Mouse (Mus musculus): ENCODE results near the gene Grin2d. TPM values are rescaled to one million over a fixed set of nuclear protein-coding genes. Genes with fewer than 3 reads are reported as not detected.
"Not testable (repeated sequence)": the region's sequence is repeated elsewhere in the genome, so short reads cannot be mapped to it uniquely, and the experiment has no call there.

Gene Grin2d
- polyA plus RNA-seq, 1 experiment from 2014 or later = 0.60 TPM

- Histone ChIP-seq H3K4me2 (replicated peaks) (peak overlapping the region; percentile 48), H3K4me1 (peaks cover 25% of the 10 kb centered on the region), H3K9me3 (no peaks in the 10 kb centered on the region), H3K27me3 (peaks cover 13% of the 10 kb centered on the region; the same call in 1 of the 2 replicates), H3K36me3 (no peaks in the 10 kb centered on the region), H3K27ac (replicated peaks) (peak overlapping the region; percentile 73), H3K9ac (replicated peaks) (peak overlapping the region; percentile 52; the same call in 1 of the 2 replicates), H3K4me3 (peak overlapping the region; percentile 23; the same call in 1 of the 2 replicates)
- WGBS = 39% methylated on average over 13 of the region's 13 CpGs
- 0 out of 2 replicates have a peak, but pooled peaks have one; percentile 4 for ATAC-seq (ENCODE audit: low FRiP score, low read depth)
Measured at GRCm38 (mm10) chr7:45917004-45917704, 39.0 kb upstream of the Grin2d start.

GRCm38 (mm10) chr7:45916056-45917003, 38.2 kb upstream of the Grin2d start:
- Histone ChIP-seq H3K27me3 (peaks cover 11% of the 10 kb centered on the region; the same call in 1 of the 2 replicates), H3K9me3 (no peaks in the 10 kb centered on the region), H3K4me1 (peaks cover 25% of the 10 kb centered on the region), H3K4me2 (replicated peaks) (peak overlapping the region; percentile 48), H3K4me3 (peak overlapping the region; percentile 23), H3K9ac (replicated peaks) (peak overlapping the region; percentile 52), H3K27ac (replicated peaks) (peak overlapping the region; percentile 73), H3K36me3 (no peaks in the 10 kb centered on the region)
- peak; percentile 79 for ATAC-seq (ENCODE audit: low FRiP score, low read depth)
- 37% methylated on average over 26 of the region's 26 CpGs for whole genome bisulfite sequencing

GRCm38 (mm10) chr7:45915011-45915410, 36.8 kb upstream of the Grin2d start:
- no peak overlapping the region for H3K4me2 ChIP-seq (replicated peaks)
- peaks cover 11% of the 10 kb centered on the region for H3K36me3 ChIP-seq
- peaks cover 4% of the 10 kb centered on the region; the same call in 1 of the 2 replicates for H3K27me3 ChIP-seq
- ATAC-seq (ENCODE audit: low FRiP score, low read depth) = no peak
- H3K9me3 ChIP-seq = no peaks in the 10 kb centered on the region
- WGBS = 90% methylated on average over 5 of the region's 5 CpGs
- no peak overlapping the region for H3K27ac ChIP-seq (replicated peaks)
- H3K9ac ChIP-seq (replicated peaks) = no peak overlapping the region
- H3K4me1 ChIP-seq = peaks cover 25% of the 10 kb centered on the region
- H3K4me3 ChIP-seq = no peak overlapping the region

- no peak overlapping the region for H3K27ac ChIP-seq (replicated peaks)
- no peak overlapping the region for H3K4me3 ChIP-seq
- H3K4me2 ChIP-seq (replicated peaks) = no peak overlapping the region
- H3K9me3 ChIP-seq = no peaks in the 10 kb centered on the region
- H3K36me3 ChIP-seq = peaks cover 21% of the 10 kb centered on the region
- H3K4me1 ChIP-seq = peaks cover 25% of the 10 kb centered on the region
- no peak for ATAC-seq (ENCODE audit: low FRiP score, low read depth)
- H3K9ac ChIP-seq (replicated peaks) = no peak overlapping the region
- no peaks in the 10 kb centered on the region for H3K27me3 ChIP-seq
- 94% methylated on average over 6 of the region's 6 CpGs for WGBS
Measured at GRCm38 (mm10) chr7:45914067-45914466, 35.9 kb upstream of the Grin2d start.

- no peaks in the 10 kb centered on the region for H3K4me1 ChIP-seq
- no peaks in the 10 kb centered on the region for H3K9me3 ChIP-seq
- H3K27ac ChIP-seq (replicated peaks) = no peak overlapping the region
- no peak overlapping the region for H3K4me2 ChIP-seq (replicated peaks)
- ATAC-seq (ENCODE audit: low FRiP score, low read depth) = no peak
- WGBS = 94% methylated on average over 16 of the region's 16 CpGs
- no peak overlapping the region for H3K4me3 ChIP-seq
- no peak overlapping the region for H3K9ac ChIP-seq (replicated peaks)
- H3K27me3 ChIP-seq = no peaks in the 10 kb centered on the region
- peaks cover 27% of the 10 kb centered on the region for H3K36me3 ChIP-seq
Measured at GRCm38 (mm10) chr7:45909145-45909544, 31.0 kb upstream of the Grin2d start.

- no peaks in the 10 kb centered on the region for H3K4me1 ChIP-seq
- H3K4me3 ChIP-seq = no peak overlapping the region
- H3K36me3 ChIP-seq = peaks cover 30% of the 10 kb centered on the region
- no peak overlapping the region for H3K9ac ChIP-seq (replicated peaks)
- peaks cover 5% of the 10 kb centered on the region; the same call in 1 of the 2 replicates for H3K9me3 ChIP-seq
- ATAC-seq (ENCODE audit: low FRiP score, low read depth) = no peak
- no peak overlapping the region for H3K27ac ChIP-seq (replicated peaks)
- H3K27me3 ChIP-seq = no peaks in the 10 kb centered on the region
- no peak overlapping the region for H3K4me2 ChIP-seq (replicated peaks)
Measured at GRCm38 (mm10) chr7:45908384-45908783, 30.2 kb upstream of the Grin2d start.

- H3K9ac ChIP-seq (replicated peaks) = no peak overlapping the region
- peaks cover 30% of the 10 kb centered on the region for H3K36me3 ChIP-seq
- no peak overlapping the region for H3K4me2 ChIP-seq (replicated peaks)
- H3K4me3 ChIP-seq = no peak overlapping the region
- WGBS = 91% methylated on average over 9 of the region's 9 CpGs
- H3K4me1 ChIP-seq = no peaks in the 10 kb centered on the region
- no peaks in the 10 kb centered on the region for H3K27me3 ChIP-seq
- no peak overlapping the region for H3K27ac ChIP-seq (replicated peaks)
- H3K9me3 ChIP-seq = peaks cover 5% of the 10 kb centered on the region; the same call in 1 of the 2 replicates
- no peak for ATAC-seq (ENCODE audit: low FRiP score, low read depth)
Measured at GRCm38 (mm10) chr7:45906622-45907021, 28.4 kb upstream of the Grin2d start.

- Histone ChIP-seq H3K27ac (replicated peaks) (0 out of 2 replicates have a peak overlapping the region, but pooled peaks have one; percentile 30), H3K9ac (replicated peaks) (no peak overlapping the region), H3K27me3 (no peaks in the 10 kb centered on the region), H3K36me3 (0 out of 2 replicates have a peak, but pooled peaks cover 6% of the 10 kb centered on the region), H3K4me2 (replicated peaks) (no peak overlapping the region), H3K9me3 (peaks cover 5% of the 10 kb centered on the region; the same call in 1 of the 2 replicates), H3K4me3 (no peak overlapping the region), H3K4me1 (peaks cover 1% of the 10 kb centered on the region)
- ATAC-seq (ENCODE audit: low FRiP score, low read depth) = no peak
- WGBS = 78% methylated on average over 11 of the region's 12 CpGs
Measured at GRCm38 (mm10) chr7:45902481-45903002, 24.4 kb upstream of the Grin2d start.

- Histone ChIP-seq H3K4me1 (peaks cover 6% of the 10 kb centered on the region), H3K36me3 (0 out of 2 replicates have a peak, but pooled peaks cover 3% of the 10 kb centered on the region), H3K9me3 (peaks cover 5% of the 10 kb centered on the region; the same call in 1 of the 2 replicates), H3K9ac (replicated peaks) (no peak overlapping the region), H3K4me2 (replicated peaks) (no peak overlapping the region), H3K27me3 (no peaks in the 10 kb centered on the region), H3K27ac (replicated peaks) (no peak overlapping the region), H3K4me3 (no peak overlapping the region)
- ATAC-seq (ENCODE audit: low FRiP score, low read depth) = no peak
- WGBS = 57% methylated on average over 5 of the region's 5 CpGs
Measured at GRCm38 (mm10) chr7:45901562-45901961, 23.4 kb upstream of the Grin2d start.

- not testable (repeated sequence) for H3K27ac ChIP-seq (replicated peaks); ATAC-seq (ENCODE audit: low FRiP score, low read depth); H3K36me3 ChIP-seq; H3K4me1 ChIP-seq; H3K9ac ChIP-seq (replicated peaks); H3K4me3 ChIP-seq; H3K9me3 ChIP-seq
- 53% methylated on average over 4 of the region's 4 CpGs for WGBS
- peaks cover 19% of the 10 kb centered on the region for H3K27me3 ChIP-seq
- H3K4me2 ChIP-seq (replicated peaks) = peak overlapping the region; percentile 85
Measured at GRCm38 (mm10) chr7:45898125-45898524, 19.9 kb upstream of the Grin2d start.

GRCm38 (mm10) chr7:45897258-45897757, 19.1 kb upstream of the Grin2d start:
- peak; percentile 63 for ATAC-seq (ENCODE audit: low FRiP score, low read depth)
- WGBS = under 1% methylated on average over 19 of the region's 19 CpGs
- Histone ChIP-seq H3K4me2 (replicated peaks) (peak overlapping the region; percentile 85), H3K9me3 (no peaks in the 10 kb centered on the region), H3K4me3 (peak overlapping the region; percentile 50), H3K9ac (replicated peaks) (peak overlapping the region; percentile 66), H3K27ac (replicated peaks) (peak overlapping the region; percentile 68), H3K27me3 (peaks cover 27% of the 10 kb centered on the region), H3K36me3 (no peaks in the 10 kb centered on the region), H3K4me1 (peaks cover 9% of the 10 kb centered on the region)

Data from midbrain, embryonic 12.5 days (tissue).